Mouse (Mus musculus): Measurements from ENCODE around the gene Gpr183.

DNA sequence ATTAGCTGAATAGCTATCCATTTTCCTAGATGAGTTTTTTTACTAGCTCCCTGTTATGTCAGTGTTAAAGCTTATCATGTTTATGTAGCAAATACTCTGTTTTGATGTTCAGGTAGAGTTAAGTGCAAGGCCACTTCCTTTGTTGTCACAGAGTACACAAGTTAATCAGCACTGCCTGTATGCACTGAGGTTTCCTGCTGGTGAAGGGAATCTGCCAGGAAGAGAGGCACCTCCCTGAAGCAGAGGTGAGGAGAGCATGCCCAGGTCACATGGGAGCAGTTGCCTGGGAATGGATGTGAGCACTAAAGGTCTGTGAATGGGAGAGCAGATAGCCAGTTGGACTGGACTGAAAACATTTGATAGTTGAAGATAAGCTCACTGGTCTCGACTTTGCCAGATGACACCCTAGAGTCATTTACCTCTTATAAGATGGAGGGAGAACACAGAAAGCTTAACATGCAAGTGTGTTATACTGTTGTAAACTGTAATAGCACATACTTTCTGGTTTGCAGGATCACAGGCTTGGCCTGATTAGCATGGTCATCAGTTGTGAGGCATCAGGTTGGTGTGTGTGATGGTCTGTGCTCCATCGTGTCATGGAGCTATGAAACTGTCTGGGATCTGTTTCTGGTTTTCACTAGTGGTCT lies 13.5 kb downstream of the Gpr183 start:
- no peak for TF ChIP-seq CTCF (IDR thresholded peaks at IDR 0.05; ENCODE audit: control insufficient read depth, insufficient read depth, insufficient read length)
- TF ChIP-seq MYOD1 (IDR thresholded peaks at IDR 0.05; ENCODE audit: control insufficient read depth, insufficient read length, low read depth) = no peak
- no peak for TF ChIP-seq USF1 (IDR thresholded peaks at IDR 0.05; ENCODE audit: low read depth)

All from C2C12 (cell line).